Mouse (Mus musculus) MEL (cell line): ENCODE results near the gene Egln3. TPM values are rescaled to one million over a fixed set of nuclear protein-coding genes. Genes with fewer than 3 reads are reported as not detected.

Source experiments
- DNase-seq: peaks from one replicate; pipeline ENCODE4 v3.0.0; 2011; ENCODE audit warnings: low read depth, low spot score
- H3K27ac ChIP-seq: 2 replicates; pipeline ENCODE4 v1.5.1; 2012; ENCODE audit warnings: low read depth, mild to moderate bottlenecking, control low read depth, low read length, moderate library complexity; ENCODE audit not compliant: control insufficient read depth
- H3K27me3 ChIP-seq, 2 experiments: fragments of 150-350 bp in 1 of 2; sonication (generic) in 1 of 2; 2 replicates each; pipeline ENCODE4 v1.6.1; 2012; ENCODE audit warnings: low read length in 2 of 2, mild to moderate bottlenecking in 2 of 2, improper control_type of control experiment in 1 of 2, moderate library complexity in 1 of 2; ENCODE audit not compliant: insufficient read depth in 2 of 2, control insufficient read depth in 1 of 2
- H3K36me3 ChIP-seq, 2 experiments: 2 replicates each; pipeline ENCODE4 v1.6.1; 2012 to 2014; ENCODE audit warnings: low read length in 2 of 2, improper control_type of control experiment in 1 of 2, inconsistent platforms in 1 of 2, mild to moderate bottlenecking in 1 of 2; ENCODE audit not compliant: insufficient read depth in 2 of 2, control insufficient read depth in 1 of 2
- H3K4me1 ChIP-seq, 2 experiments: fragments of 150-350 bp in 1 of 2; sonication (generic) in 1 of 2; 2 replicates each; pipeline ENCODE4 v1.6.1; 2012; ENCODE audit warnings: low read length in 2 of 2, improper control_type of control experiment in 1 of 2, mild to moderate bottlenecking in 1 of 2; ENCODE audit not compliant: insufficient read depth in 2 of 2, control insufficient read depth in 1 of 2
- H3K4me3 ChIP-seq, 2 experiments: fragments of 150-350 bp in 1 of 2; sonication (generic) in 1 of 2; 2 replicates each; pipeline ENCODE4 v1.5.1; 2012; ENCODE audit warnings: low read depth in 2 of 2, low read length in 2 of 2, mild to moderate bottlenecking in 2 of 2, moderate library complexity in 2 of 2, control low read depth in 1 of 2, improper control_type of control experiment in 1 of 2; ENCODE audit not compliant: control insufficient read depth in 1 of 2, insufficient read depth in 1 of 2
- H3K79me2 ChIP-seq: 2 replicates; pipeline ENCODE4 v1.6.1; 2012; ENCODE audit warnings: mild to moderate bottlenecking, low read length, moderate library complexity; ENCODE audit not compliant: control insufficient read depth, poor library complexity, insufficient read depth
- H3K9ac ChIP-seq: 2 replicates; pipeline ENCODE4 v1.6.1; 2012; ENCODE audit warnings: low read depth, mild to moderate bottlenecking, control low read depth, low read length, moderate library complexity; ENCODE audit not compliant: control insufficient read depth, poor library complexity, severe bottlenecking
- H3K9me3 ChIP-seq: fragments of 150-350 bp; sonication (generic); replicated peaks from 2 replicates; pipeline ENCODE4 v1.6.1; 2012; ENCODE audit warnings: mild to moderate bottlenecking, low read length, improper control_type of control experiment, moderate library complexity; ENCODE audit not compliant: insufficient read depth
- BHLHE40 ChIP-seq: IDR thresholded peaks from 2 replicates; pipeline ENCODE4 v1.6.1; 2012; ENCODE audit warnings: low read depth, mild to moderate bottlenecking, inconsistent platforms, low read length, improper control_type of control experiment, borderline replicate concordance
- CHD1 ChIP-seq: IDR thresholded peaks from 2 replicates; pipeline ENCODE4 v1.6.1; 2012; ENCODE audit warnings: low read depth, mild to moderate bottlenecking, inconsistent platforms, low read length, improper control_type of control experiment
- CHD2 ChIP-seq: IDR thresholded peaks from 2 replicates; pipeline ENCODE4 v1.6.1; 2011; ENCODE audit warnings: low read length, improper control_type of control experiment
- CTCF ChIP-seq, 3 experiments: IDR thresholded peaks in 2 of 3; conservative IDR thresholded peaks in 1 of 3; 2 replicates each; pipeline ENCODE4 v1.5.1; 2011 to 2012; ENCODE audit warnings: low read length in 3 of 3, low read depth in 2 of 3, mild to moderate bottlenecking in 2 of 3, improper control_type of control experiment in 1 of 3, inconsistent platforms in 1 of 3, mixed read lengths in 1 of 3, moderate library complexity in 1 of 3; ENCODE audit not compliant: control insufficient read depth in 1 of 3, insufficient read depth in 1 of 3, poor library complexity in 1 of 3, severe bottlenecking in 1 of 3
- EP300 ChIP-seq, 2 experiments: IDR thresholded peaks; 2 replicates each; pipeline ENCODE4 v1.6.1; 2011; ENCODE audit warnings: improper control_type of control experiment in 2 of 2, low read length in 2 of 2, low read depth in 1 of 2, mild to moderate bottlenecking in 1 of 2
- ETS1 ChIP-seq: IDR thresholded peaks from 2 replicates; pipeline ENCODE4 v1.6.1; 2012; ENCODE audit warnings: low read depth, mild to moderate bottlenecking, inconsistent platforms, low read length, improper control_type of control experiment, moderate library complexity
- GATA1 ChIP-seq: IDR thresholded peaks from 2 replicates; pipeline ENCODE4 v1.6.1; 2011; ENCODE audit warnings: low read depth, low read length, improper control_type of control experiment
- HCFC1 ChIP-seq: IDR thresholded peaks from 2 replicates; pipeline ENCODE4 v1.6.1; 2012; ENCODE audit warnings: low read depth, mild to moderate bottlenecking, inconsistent platforms, low read length, improper control_type of control experiment, moderate library complexity
- JUND ChIP-seq: IDR thresholded peaks from 2 replicates; pipeline ENCODE4 v1.6.1; 2011; ENCODE audit warnings: low read depth, mild to moderate bottlenecking, improper control_type of control experiment, low read length
- MAFK ChIP-seq: IDR thresholded peaks from 2 replicates; pipeline ENCODE4 v1.6.1; 2011; ENCODE audit warnings: low read depth, mild to moderate bottlenecking, low read length, improper control_type of control experiment, borderline replicate concordance
- MAZ ChIP-seq: IDR thresholded peaks from 2 replicates; pipeline ENCODE4 v1.6.1; 2012; ENCODE audit warnings: low read depth, mild to moderate bottlenecking, inconsistent platforms, low read length, improper control_type of control experiment
- MEF2A ChIP-seq: IDR thresholded peaks from 2 replicates; pipeline ENCODE4 v1.6.1; 2014; ENCODE audit warnings: low read depth, mild to moderate bottlenecking, inconsistent platforms, low read length, improper control_type of control experiment; ENCODE audit not compliant: poor library complexity, insufficient replicate concordance, severe bottlenecking; ENCODE audit errors: extremely low read depth
- MXI1 ChIP-seq: IDR thresholded peaks from 2 replicates; pipeline ENCODE4 v1.6.1; 2011; ENCODE audit warnings: mild to moderate bottlenecking, low read depth, low read length, improper control_type of control experiment
- MYB ChIP-seq: IDR thresholded peaks from 2 replicates; pipeline ENCODE4 v1.6.1; 2011; ENCODE audit warnings: mild to moderate bottlenecking, low read depth, low read length, improper control_type of control experiment
- POLR2A ChIP-seq, 2 experiments: IDR thresholded peaks; 2 replicates each; pipeline ENCODE4 v1.6.1; 2011 to 2012; ENCODE audit warnings: low read length in 2 of 2, mild to moderate bottlenecking in 2 of 2, control low read depth in 1 of 2, improper control_type of control experiment in 1 of 2, low read depth in 1 of 2, moderate library complexity in 1 of 2; ENCODE audit not compliant: control insufficient read depth in 1 of 2, insufficient read depth in 1 of 2, poor library complexity in 1 of 2
- POLR2AphosphoS2 ChIP-seq: IDR thresholded peaks from 2 replicates; pipeline ENCODE4 v1.6.1; 2011; ENCODE audit warnings: low read length, improper control_type of control experiment
- POLR2AphosphoS5 ChIP-seq: IDR thresholded peaks from 2 replicates; pipeline ENCODE4 v1.6.1; 2012; ENCODE audit warnings: low read depth, borderline replicate concordance, mild to moderate bottlenecking, inconsistent platforms, low read length, moderate library complexity, mixed read lengths
- RAD21 ChIP-seq: IDR thresholded peaks from 2 replicates; pipeline ENCODE4 v1.6.1; 2011; ENCODE audit warnings: mild to moderate bottlenecking, low read depth, low read length, improper control_type of control experiment
- RCOR1 ChIP-seq: IDR thresholded peaks from 2 replicates; pipeline ENCODE4 v1.6.1; 2012; ENCODE audit warnings: low read depth, mild to moderate bottlenecking, inconsistent platforms, low read length, improper control_type of control experiment
- SIN3A ChIP-seq: IDR thresholded peaks from 2 replicates; pipeline ENCODE4 v1.6.1; 2012; ENCODE audit warnings: low read length, improper control_type of control experiment, inconsistent platforms
- SMC3 ChIP-seq: IDR thresholded peaks from 2 replicates; pipeline ENCODE4 v1.6.1; 2011; ENCODE audit warnings: low read depth, low read length, improper control_type of control experiment
- TAL1 ChIP-seq: IDR thresholded peaks from 2 replicates; pipeline ENCODE4 v1.6.1; 2012; ENCODE audit warnings: mild to moderate bottlenecking, inconsistent platforms, low read length, moderate library complexity, mixed read lengths
- TBP ChIP-seq: IDR thresholded peaks from 2 replicates; pipeline ENCODE4 v1.8.0; 2011; ENCODE audit warnings: low read depth, low read length, improper control_type of control experiment
- TCF12 ChIP-seq: IDR thresholded peaks from 2 replicates; pipeline ENCODE4 v1.6.1; 2014; ENCODE audit warnings: low read depth, mild to moderate bottlenecking, inconsistent platforms, low read length, improper control_type of control experiment, moderate library complexity
- UBTF ChIP-seq: IDR thresholded peaks from 2 replicates; pipeline ENCODE4 v1.6.1; 2012; ENCODE audit warnings: low read depth, mild to moderate bottlenecking, inconsistent platforms, low read length, improper control_type of control experiment, moderate library complexity, borderline replicate concordance; ENCODE audit not compliant: insufficient read depth
- USF1 ChIP-seq: IDR thresholded peaks from 2 replicates; pipeline ENCODE4 v1.6.1; 2014; ENCODE audit warnings: low read depth, mild to moderate bottlenecking, inconsistent platforms, low read length, improper control_type of control experiment, moderate library complexity
- USF2 ChIP-seq, 2 experiments: IDR thresholded peaks; 2 replicates each; pipeline ENCODE4 v1.6.1; 2011 to 2012; ENCODE audit warnings: improper control_type of control experiment in 2 of 2, low read length in 2 of 2, borderline replicate concordance in 1 of 2, inconsistent platforms in 1 of 2, low read depth in 1 of 2, mild to moderate bottlenecking in 1 of 2; ENCODE audit not compliant: insufficient read depth in 1 of 2
- ZC3H11A ChIP-seq: IDR thresholded peaks from 2 replicates; pipeline ENCODE4 v1.6.1; 2012; ENCODE audit warnings: low read depth, mild to moderate bottlenecking, inconsistent platforms, low read length, improper control_type of control experiment
- ZKSCAN1 ChIP-seq: IDR thresholded peaks from 2 replicates; pipeline ENCODE4 v1.6.1; 2012; ENCODE audit warnings: low read depth, mild to moderate bottlenecking, inconsistent platforms, low read length, improper control_type of control experiment, moderate library complexity
- ZNF384 ChIP-seq: IDR thresholded peaks from 2 replicates; pipeline ENCODE4 v1.6.1; 2012; ENCODE audit warnings: low read depth, mild to moderate bottlenecking, inconsistent platforms, low read length, improper control_type of control experiment
- polyA plus RNA-seq, 2 experiments: library from polyadenylated mRNA; stranded (reverse) in 1 of 2; unstranded in 1 of 2; fragments of >175 nt in 1 of 2; fragments of >200 nt in 1 of 2; gene quantifications; 2 replicates each; pipeline versions ENCODE4 v1.2.1 to v1.2.4; 2012; ENCODE audit warnings: low replicate concordance in 2 of 2, low read depth in 1 of 2; ENCODE audit not compliant: insufficient read length in 2 of 2, insufficient read depth in 1 of 2, missing spikeins in 1 of 2
- total RNA-seq: library from RNA; depleted of rRNA; stranded (reverse); fragments of 300-350 nt; gene quantifications from 2 replicates; pipeline ENCODE4 v1.2.3, GENCODE M21; 2012

Gene Egln3
- total and polyA plus RNA-seq, 3 experiments, result 3.2 to 30.1 TPM; not detected in 1

DNA sequence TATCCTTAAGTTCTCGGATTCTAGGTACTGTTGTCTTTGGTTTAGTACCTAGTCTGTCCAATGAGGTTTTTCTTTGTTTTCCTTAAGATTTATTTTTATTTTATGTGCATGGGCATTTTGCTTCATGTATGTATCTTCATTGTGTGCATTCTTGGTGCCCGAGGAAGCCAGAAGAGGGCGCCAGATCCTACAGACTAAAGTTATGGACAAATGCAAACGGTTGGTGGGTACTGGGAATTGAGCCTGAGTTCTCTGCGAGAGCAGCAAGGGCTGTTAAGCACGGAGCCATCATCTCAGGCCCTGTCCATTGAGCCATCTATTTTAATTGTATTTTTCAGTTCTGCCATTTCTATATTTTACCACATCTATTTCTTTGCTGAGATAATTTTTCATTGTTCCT lies 35.9 kb downstream of the Egln3 start:
- TF ChIP-seq SMC3 (peak; percentile 80), JUND (no peak), UBTF (no peak), EP300 (IDR thresholded peaks at IDR 0.05; ENCODE audit: low read depth in 1 of 2, low read length in 2 of 2) (no peak), RAD21 (peak; percentile 81), CTCF (IDR thresholded peaks at IDR 0.05 in 2 of 3, conservative IDR thresholded peaks at IDR 0.05 in 1 of 3; ENCODE audit: control insufficient read depth in 1 of 3, insufficient read depth in 1 of 3, low read depth in 2 of 3, low read length in 3 of 3, poor library complexity in 1 of 3, severe bottlenecking in 1 of 3) (peak; percentile 46 to 72 (median 64)), MEF2A (no peak), ZC3H11A (peak; percentile 81)
- peaks cover 0 to 9% of the 10 kb centered on the region in 2 experiments; a peak in 2 of 4 replicates for H3K36me3 ChIP-seq
- H3K4me3 ChIP-seq, result no peak overlapping the region
- no peak overlapping the region for H3K9ac ChIP-seq
- peaks cover 11 to 18% of the 10 kb centered on the region in 2 experiments for H3K4me1 ChIP-seq
- H3K9me3 ChIP-seq, result no peaks in the 10 kb centered on the region
- H3K27ac ChIP-seq, result no peak overlapping the region
- peak; percentile 64 for DNase-seq
- H3K79me2 ChIP-seq, result no peaks in the 10 kb centered on the region
- H3K27me3 ChIP-seq, result no peaks in the 10 kb centered on the region

DNA sequence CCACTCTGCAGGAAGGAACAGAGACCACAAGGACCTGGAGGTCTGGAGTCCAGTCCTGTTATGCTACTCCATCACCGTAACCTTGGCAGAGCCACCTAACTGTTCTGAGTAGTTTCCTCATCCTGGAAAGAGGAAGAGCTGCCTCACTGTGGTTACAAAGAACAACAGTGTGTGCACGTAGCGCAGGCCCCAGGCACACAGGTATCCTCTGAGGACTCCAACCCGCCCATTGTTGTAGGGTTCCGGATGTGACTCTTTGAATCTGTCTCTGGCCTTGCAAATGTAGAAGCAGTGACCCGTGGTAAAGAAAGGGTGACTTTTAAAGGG lies 39.0 kb downstream of the Egln3 start:
- no peak overlapping the region for H3K9ac ChIP-seq
- H3K79me2 ChIP-seq, result no peaks in the 10 kb centered on the region
- H3K4me1 ChIP-seq, result peaks cover 16 to 22% of the 10 kb centered on the region in 2 experiments
- H3K4me3 ChIP-seq, result 0 out of 4 replicates have a peak overlapping the region, but pooled peaks of 1 of the 2 experiments have one; percentile 10
- no peaks in the 10 kb centered on the region for H3K27me3 ChIP-seq
- no peak overlapping the region; the same call in 1 of the 2 replicates for H3K27ac ChIP-seq
- no peaks in the 10 kb centered on the region for H3K9me3 ChIP-seq
- peak; percentile 90 for DNase-seq
- H3K36me3 ChIP-seq, result peaks cover 0 to 13% of the 10 kb centered on the region in 2 experiments; a peak in 2 of 4 replicates
- peak; percentile 65 for TF ChIP-seq ETS1
- TF ChIP-seq HCFC1, result 0 out of 2 replicates have a peak, but pooled peaks have one; percentile 32
- TF ChIP-seq USF1, result no peak
- TF ChIP-seq ZNF384, result no peak
- no peak for TF ChIP-seq ZKSCAN1
- peak; percentile 50; the same call in 1 of the 2 replicates for TF ChIP-seq SIN3A
- 0 out of 2 replicates have a peak, but pooled peaks have one; percentile 29 for TF ChIP-seq JUND
- no peak for TF ChIP-seq RCOR1
- no peak for TF ChIP-seq CHD2
- no peak; the same call in 1 of the 2 replicates for TF ChIP-seq TCF12
- no peak for TF ChIP-seq CHD1
- no peak for TF ChIP-seq MAFK
- TF ChIP-seq UBTF, result no peak
- no peak for TF ChIP-seq USF2 (IDR thresholded peaks at IDR 0.05; ENCODE audit: borderline replicate concordance in 1 of 2, insufficient read depth in 1 of 2, low read depth in 1 of 2, low read length in 2 of 2)
- TF ChIP-seq CTCF (IDR thresholded peaks at IDR 0.05 in 2 of 3, conservative IDR thresholded peaks at IDR 0.05 in 1 of 3; ENCODE audit: control insufficient read depth in 1 of 3, insufficient read depth in 1 of 3, low read depth in 2 of 3, low read length in 3 of 3, poor library complexity in 1 of 3, severe bottlenecking in 1 of 3), result no peak
- no peak for TF ChIP-seq GATA1
- peak; percentile 35; the same call in 1 of the 2 replicates for TF ChIP-seq BHLHE40
- TF ChIP-seq POLR2AphosphoS5, result no peak; the same call in 1 of the 2 replicates
- no peak for TF ChIP-seq TAL1
- no peak; the same call in 1 of the 2 replicates for TF ChIP-seq MAZ
- TF ChIP-seq SMC3, result peak; percentile 12; the same call in 1 of the 2 replicates
- no peak for TF ChIP-seq POLR2AphosphoS2
- no peak for TF ChIP-seq TBP
- TF ChIP-seq EP300 (IDR thresholded peaks at IDR 0.05; ENCODE audit: low read depth in 1 of 2, low read length in 2 of 2), result peak; percentile 67 to 74; a peak in 3 of 4 replicates
- no peak for TF ChIP-seq MYB
- TF ChIP-seq MXI1, result no peak
- no peak for TF ChIP-seq POLR2A (IDR thresholded peaks at IDR 0.05; ENCODE audit: control insufficient read depth in 1 of 2, insufficient read depth in 1 of 2, low read depth in 1 of 2, low read length in 2 of 2, poor library complexity in 1 of 2)
